ENCODE assay signal across 15 mouse cellular contexts in genomic region chr1:180186371-180186770, GRCm38 (mm10).
"Had no signal": no experiment of that assay in that cellular context is flagged by ENCODE, and none has a peak within 500 bp of the region (broad histone marks: within the 10 kb centered on the region; RNA-seq: fewer than 3 reads in every experiment).

No protein-coding gene starts in this region.

- H3K27ac ChIP-seq: left cerebral cortex, adult 2 months; limb, embryonic 10.5 days; liver, embryonic 15.5 days; macrophage; midbrain, embryonic 12.5 days; neural tube, embryonic 15.5 days had no signal

- H3K4me2 ChIP-seq: liver, embryonic 11.5 days; liver, embryonic 15.5 days; midbrain, embryonic 12.5 days; neural tube, embryonic 15.5 days had no signal

- H3K36me3 ChIP-seq: limb, embryonic 10.5 days; midbrain, embryonic 12.5 days; neural tube, embryonic 15.5 days had no signal

- DNase-seq: kidney, postnatal 14 days; lung, adult 2 months; lung, postnatal 10 days; right cerebral cortex, adult 18-20 months; right cerebral cortex, postnatal 25 days; thymus, adult 18-20 months; thymus, postnatal 14 days had no signal

- H3K27me3 ChIP-seq: liver, embryonic 15.5 days; midbrain, embryonic 12.5 days; neural tube, embryonic 15.5 days had no signal

- H3K9ac ChIP-seq: liver, embryonic 15.5 days; midbrain, embryonic 12.5 days; neural tube, embryonic 15.5 days had no signal

- H3K4me3 ChIP-seq: left cerebral cortex, adult 2 months; limb, embryonic 10.5 days; liver, embryonic 15.5 days; megakaryocyte, embryonic 14.5 days; midbrain, embryonic 12.5 days; neural tube, embryonic 15.5 days had no signal

- H3K9me3 ChIP-seq: limb, embryonic 10.5 days; liver, embryonic 15.5 days; midbrain, embryonic 12.5 days; neural tube, embryonic 15.5 days had no signal

- H3K4me1 ChIP-seq: limb, embryonic 10.5 days; midbrain, embryonic 12.5 days; neural tube, embryonic 15.5 days had no signal
